Mouse (Mus musculus): Measurements from ENCODE around the gene Iqschfp.

The Iqschfp gene

DNA sequence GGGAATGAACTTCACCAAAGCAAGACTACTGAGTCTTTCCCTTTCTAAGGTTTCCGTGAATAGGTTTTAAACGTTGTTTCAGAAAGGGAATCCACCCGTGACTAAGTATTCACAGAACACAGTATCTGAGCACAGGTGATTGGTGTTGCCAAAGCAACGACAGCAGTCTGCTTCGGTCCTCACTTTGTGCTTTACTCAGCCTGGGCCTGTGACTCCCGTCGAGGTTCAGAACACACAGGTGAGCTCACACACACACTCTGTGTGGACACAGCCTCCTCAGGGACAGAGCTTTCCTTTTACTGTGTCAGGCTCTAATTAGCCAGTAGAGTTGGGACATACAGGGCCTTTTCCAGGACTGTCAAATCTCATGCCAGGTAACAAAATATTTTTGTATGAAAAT, 542.4 kb downstream of the Iqschfp start:
- DNase-seq (ENCODE audit: low spot score), result no peak

GRCm38 (mm10) chr3:68434897-68435296, 542.9 kb downstream of the Iqschfp start:
- DNase-seq (ENCODE audit: low spot score), result no peak

GRCm38 (mm10) chr3:68448480-68448879, 556.4 kb downstream of the Iqschfp start:
- DNase-seq (ENCODE audit: low spot score), result no peak

DNA sequence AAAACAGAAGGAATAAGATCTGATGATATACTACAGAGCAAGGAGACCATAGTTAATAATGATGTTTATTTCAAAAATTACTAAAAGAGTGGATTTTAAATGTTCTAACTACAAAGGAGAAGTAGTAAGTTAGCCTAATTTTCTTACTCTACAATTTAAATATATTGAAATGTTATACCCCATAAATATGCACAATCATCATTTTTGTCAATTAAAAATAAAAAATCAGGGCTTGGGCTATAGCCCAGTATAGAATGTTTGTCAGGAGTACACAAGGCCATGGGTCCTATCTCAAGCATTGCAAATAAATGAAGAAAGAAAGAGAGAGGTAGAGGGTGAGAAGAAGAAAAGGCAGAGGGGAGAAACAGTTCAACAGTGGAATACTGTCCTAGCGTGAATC, 559.6 kb downstream of the Iqschfp start:
- no peak for DNase-seq (ENCODE audit: low spot score)

DNA sequence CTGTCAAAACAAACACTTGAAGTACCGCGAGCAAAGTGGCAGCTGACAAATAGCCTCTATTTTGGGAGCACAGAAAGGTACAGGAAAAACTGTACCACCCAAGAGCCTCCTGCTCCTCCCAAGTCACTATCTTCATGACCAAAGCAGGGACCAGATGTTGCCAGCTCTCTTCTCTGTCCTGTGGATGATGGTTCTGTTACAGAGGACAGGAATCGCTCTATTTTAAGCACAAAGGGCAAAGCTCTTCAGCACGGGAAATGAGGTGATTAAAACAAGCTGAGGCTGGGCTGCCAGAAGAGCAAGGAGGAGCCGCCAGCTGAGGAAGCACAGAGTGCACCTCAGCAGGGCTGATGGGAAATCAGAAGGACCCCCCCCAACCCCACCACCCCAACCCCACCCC, 561.2 kb downstream of the Iqschfp start:
- no peak for DNase-seq (ENCODE audit: low spot score)

GRCm38 (mm10) chr3:68453719-68454455, 561.9 kb downstream of the Iqschfp start:
- no peak for DNase-seq (ENCODE audit: low spot score)

GRCm38 (mm10) chr3:68466643-68467042, 574.6 kb downstream of the Iqschfp start:
- no peak for DNase-seq (ENCODE audit: low spot score)

GRCm38 (mm10) chr3:68467941-68468687, 576.1 kb downstream of the Iqschfp start:
- no peak for DNase-seq (ENCODE audit: low spot score)

DNA sequence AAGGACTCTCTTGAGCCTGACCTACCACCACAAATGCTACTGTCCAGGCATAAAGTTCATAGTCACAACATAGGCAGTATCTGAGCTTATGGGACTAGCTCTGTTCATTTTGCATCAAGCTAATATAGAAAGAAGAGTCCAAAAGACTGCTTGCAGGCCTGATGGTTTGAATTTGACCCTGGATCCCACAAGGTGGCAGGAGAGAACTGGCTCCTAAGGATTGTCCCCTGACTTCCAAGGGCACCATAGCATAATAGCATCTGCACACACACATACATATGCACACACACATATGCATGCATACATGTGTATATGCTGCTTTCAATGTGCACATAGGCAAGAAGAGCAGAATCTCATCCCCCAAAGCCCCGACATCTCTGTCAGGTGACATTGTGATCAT, 577.6 kb downstream of the Iqschfp start:
- no peak for DNase-seq (ENCODE audit: low spot score)

DNA sequence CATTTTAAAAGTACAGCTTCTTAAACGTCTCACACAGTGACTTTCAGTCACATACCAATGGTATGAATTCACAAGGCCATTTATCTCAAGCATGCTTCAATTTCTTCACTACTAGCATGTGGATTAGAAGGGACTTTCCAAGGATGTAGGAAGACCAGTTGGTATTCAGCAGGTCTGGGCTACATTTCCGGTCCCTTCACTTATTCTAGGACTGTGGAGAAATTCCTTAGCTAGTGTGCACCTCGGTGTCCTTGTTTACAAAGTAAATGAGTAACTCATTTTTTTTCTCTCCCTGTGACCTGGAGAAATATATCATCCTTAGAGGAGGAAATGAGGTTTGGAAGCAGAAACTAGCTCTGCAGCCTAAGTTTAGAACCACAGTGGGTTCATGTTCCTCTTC, 578.0 kb downstream of the Iqschfp start:
- no peak for DNase-seq (ENCODE audit: low spot score)

GRCm38 (mm10) chr3:68470622-68471021, 578.6 kb downstream of the Iqschfp start:
- no peak for DNase-seq (ENCODE audit: low spot score)

- DNase-seq (ENCODE audit: low spot score), result no peak
Observed at GRCm38 (mm10) chr3:68476336-68476735, 584.3 kb downstream of the Iqschfp start.

DNA sequence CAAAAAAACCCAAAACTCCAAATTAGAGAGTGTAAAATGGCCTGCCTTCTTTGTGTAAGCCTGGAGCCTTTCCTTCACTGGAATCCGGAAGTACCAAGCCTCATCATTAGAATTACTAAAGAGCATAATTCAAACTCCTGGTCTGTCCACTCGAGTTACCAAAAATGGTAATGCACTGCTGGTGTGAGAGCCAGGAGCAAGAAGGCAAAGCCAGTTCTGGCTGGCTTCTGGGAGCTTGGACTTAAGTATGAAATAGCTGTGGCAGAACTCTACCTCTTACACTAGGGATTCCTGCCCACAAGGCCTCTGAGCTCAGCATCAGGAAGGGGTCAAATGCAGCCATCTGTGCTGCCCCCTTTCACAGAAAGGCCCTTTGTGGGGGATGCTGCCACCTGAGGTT, 585.4 kb downstream of the Iqschfp start:
- no peak for DNase-seq (ENCODE audit: low spot score)

- DNase-seq (ENCODE audit: low spot score), result no peak
Observed at GRCm38 (mm10) chr3:68479266-68479665, 587.2 kb downstream of the Iqschfp start.

GRCm38 (mm10) chr3:68483517-68483916, 591.5 kb downstream of the Iqschfp start:
- no peak for DNase-seq (ENCODE audit: low spot score)

GRCm38 (mm10) chr3:68484021-68484420, 592.0 kb downstream of the Iqschfp start:
- no peak for DNase-seq (ENCODE audit: low spot score)

DNA sequence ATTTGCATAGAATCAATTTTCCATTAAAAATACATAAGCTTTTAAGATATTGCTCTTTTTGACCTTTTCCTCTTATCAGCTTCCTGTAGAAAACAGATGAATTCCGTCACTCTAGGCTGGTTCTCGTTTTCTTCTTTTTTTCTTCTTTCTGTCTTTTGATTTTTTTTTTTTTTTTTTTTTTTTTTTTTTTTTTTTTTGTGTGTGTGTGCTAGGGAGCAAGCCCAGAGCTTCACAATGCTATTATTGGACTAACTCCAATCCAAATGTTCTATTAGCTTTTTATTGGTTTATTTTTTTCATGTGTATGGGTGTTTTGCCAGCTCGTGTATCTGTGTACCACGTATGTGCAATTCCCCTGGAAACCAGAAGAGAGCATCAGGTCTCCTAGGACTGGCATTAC, 592.5 kb downstream of the Iqschfp start:
- DNase-seq (ENCODE audit: low spot score), result no peak

GRCm38 (mm10) chr3:68487621-68488020, 595.6 kb downstream of the Iqschfp start:
- DNase-seq (ENCODE audit: low spot score), result no peak

DNA sequence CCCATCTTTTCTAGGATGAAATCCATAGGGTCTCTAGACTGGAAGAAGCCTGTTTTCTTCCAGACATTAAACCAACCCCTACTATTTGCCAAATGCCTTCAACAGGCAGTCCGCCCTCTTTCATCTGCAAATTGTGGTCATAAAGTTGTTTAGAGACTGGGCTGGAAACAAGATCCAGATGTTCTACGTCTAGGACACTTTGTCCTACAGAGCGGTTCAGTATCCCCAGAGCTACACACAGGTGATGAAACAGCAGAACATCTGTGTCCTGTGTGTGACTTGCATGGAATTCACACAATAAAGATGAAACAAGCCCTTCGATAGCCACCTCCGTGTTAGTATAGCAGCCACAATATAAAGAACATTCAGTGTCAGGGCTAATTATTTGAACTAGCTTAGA, 596.3 kb downstream of the Iqschfp start:
- DNase-seq (ENCODE audit: low spot score), result no peak

DNA sequence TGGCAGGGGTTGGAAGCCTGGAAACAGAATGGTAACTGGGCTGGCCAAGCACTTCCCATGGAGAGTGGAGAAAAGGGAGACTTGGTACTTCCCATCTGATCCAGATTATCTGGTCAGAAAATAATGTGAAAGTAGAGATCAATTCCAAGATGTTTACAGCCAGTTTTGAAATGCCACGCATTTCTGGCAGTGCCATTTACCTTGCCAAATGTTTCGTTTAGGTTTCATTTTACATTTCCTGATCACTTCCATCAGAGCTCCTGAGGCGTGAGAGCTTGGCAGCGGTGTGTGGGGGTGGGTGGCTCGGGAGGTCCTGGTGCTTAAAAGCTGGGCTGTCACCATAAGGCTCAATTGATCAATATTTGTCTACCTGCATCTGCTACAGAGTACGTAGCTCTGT, 599.5 kb downstream of the Iqschfp start:
- DNase-seq (ENCODE audit: low spot score), result no peak

DNA sequence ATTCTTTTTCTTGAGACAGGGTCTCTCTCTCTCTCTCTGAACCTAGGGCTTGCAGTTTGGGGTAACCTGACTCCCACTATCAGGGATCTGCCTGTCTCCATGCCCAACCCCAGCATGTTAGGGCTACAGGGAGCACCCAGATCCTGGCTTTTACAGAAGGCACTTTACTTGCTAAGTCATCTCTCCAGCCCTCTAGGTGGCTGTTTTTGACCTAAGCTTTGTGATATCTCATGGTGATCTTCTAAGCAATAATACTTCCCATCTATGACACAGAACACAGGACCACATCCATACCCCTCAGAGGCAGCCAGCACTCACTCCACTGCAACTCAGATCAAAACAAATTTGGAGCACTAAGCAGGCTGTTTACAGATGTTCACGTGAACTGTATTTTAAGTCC, 600.0 kb downstream of the Iqschfp start:
- no peak for DNase-seq (ENCODE audit: low spot score)

DNA sequence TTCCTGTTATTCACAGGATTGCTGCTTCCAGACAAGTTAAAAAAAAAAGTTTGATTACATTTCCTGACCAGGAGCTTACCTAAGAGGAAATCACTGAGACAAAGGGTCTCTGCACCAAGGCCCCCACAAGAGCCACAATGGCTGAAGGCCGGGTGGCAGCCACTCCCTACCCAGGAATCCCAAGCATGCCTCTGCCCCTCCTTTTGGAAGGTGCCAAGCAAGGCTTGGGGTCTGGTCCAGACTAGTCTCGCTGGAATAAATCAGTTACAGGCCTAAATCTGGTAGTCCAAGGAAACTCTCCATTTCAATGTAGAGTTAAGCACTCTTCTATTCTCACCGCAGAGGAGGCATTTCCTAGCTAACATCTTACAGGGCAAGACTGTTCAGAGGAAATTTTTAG, 600.5 kb downstream of the Iqschfp start:
- DNase-seq (ENCODE audit: low spot score), result no peak

DNA sequence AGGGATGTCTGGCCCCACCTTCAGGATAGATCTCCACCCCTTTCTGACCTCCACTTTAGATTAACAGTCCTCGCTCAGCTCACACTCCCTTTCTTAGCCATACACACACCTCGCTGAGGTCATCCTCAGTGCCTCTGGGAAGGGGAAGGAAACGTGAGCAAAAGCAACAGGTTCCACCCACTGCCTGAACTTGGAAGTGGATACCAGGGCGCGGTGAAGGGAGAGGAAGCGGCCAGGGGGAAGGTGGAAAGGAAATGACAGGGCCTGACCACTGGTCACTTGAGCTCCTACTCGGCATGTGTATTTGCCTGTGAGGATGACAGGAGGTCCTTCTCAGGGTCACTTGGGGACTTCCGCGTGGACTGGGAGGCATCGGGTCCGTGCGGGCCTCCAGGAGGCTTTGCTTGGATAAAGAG, 601.1 kb downstream of the Iqschfp start:
- no peak for DNase-seq (ENCODE audit: low spot score)
